Mouse (Mus musculus): ENCODE measurements at regions not wholly inside any gene's neighbourhood (a gene's known extent, or its start where the extent isn't known, plus 50 kb on each side); places are given as distances from the start of the nearest gene placed in this dataset.

GRCm38 (mm10) chr8:56927166-56927565, 376.3 kb downstream of the Fbxo8 start:
- TF ChIP-seq MAX (IDR thresholded peaks at IDR 0.05) (no peak), CTCF (IDR thresholded peaks at IDR 0.05; ENCODE audit: control insufficient read depth, insufficient read depth, insufficient read length) (no peak), FOSL1 (IDR thresholded peaks at IDR 0.05; ENCODE audit: insufficient read depth, low read length, poor library complexity, severe bottlenecking) (no peak), USF1 (IDR thresholded peaks at IDR 0.05; ENCODE audit: low read depth) (no peak)
- no peaks in the 10 kb centered on the region for H3K79me3 ChIP-seq (ENCODE audit: low read depth)
- no peak overlapping the region for H3K4me3 ChIP-seq (ENCODE audit: insufficient read depth, poor library complexity, severe bottlenecking)
- no peaks in the 10 kb centered on the region for H3K36me3 ChIP-seq (ENCODE audit: control insufficient read depth, insufficient read depth)
- H3K27me3 ChIP-seq (ENCODE audit: control insufficient read depth, insufficient read depth, insufficient read length) = no peaks in the 10 kb centered on the region
- no peak overlapping the region for H3ac ChIP-seq (ENCODE audit: control insufficient read depth, insufficient read length, low read depth)
- no peaks in the 10 kb centered on the region for H3K79me2 ChIP-seq (ENCODE audit: control insufficient read depth, insufficient read depth)

- TF ChIP-seq CTCF (IDR thresholded peaks at IDR 0.05; ENCODE audit: control insufficient read depth, insufficient read depth, insufficient read length) (no peak), MYOD1 (IDR thresholded peaks at IDR 0.05; ENCODE audit: control insufficient read depth, insufficient read length, low read depth) (no peak), MYOG (IDR thresholded peaks at IDR 0.05; ENCODE audit: control insufficient read depth, extremely low read depth, insufficient read length) (no peak), CEBPB (IDR thresholded peaks at IDR 0.05; ENCODE audit: low read depth) (no peak), MAX (IDR thresholded peaks at IDR 0.05) (no peak), USF1 (IDR thresholded peaks at IDR 0.05; ENCODE audit: low read depth) (no peak), FOSL1 (IDR thresholded peaks at IDR 0.05; ENCODE audit: insufficient read depth, low read length, poor library complexity, severe bottlenecking) (no peak)
Observed at GRCm38 (mm10) chr8:56929076-56929475, 378.2 kb downstream of the Fbxo8 start.

GRCm38 (mm10) chr8:56932421-56932820, 381.5 kb downstream of the Fbxo8 start:
- H3K79me3 ChIP-seq (ENCODE audit: low read depth) = no peaks in the 10 kb centered on the region
- H3K36me3 ChIP-seq (ENCODE audit: control insufficient read depth, insufficient read depth) = no peaks in the 10 kb centered on the region
- H3ac ChIP-seq (ENCODE audit: control insufficient read depth, insufficient read length, low read depth) = no peak overlapping the region
- H3K79me2 ChIP-seq (ENCODE audit: control insufficient read depth, insufficient read depth) = no peaks in the 10 kb centered on the region
- H3K4me3 ChIP-seq (ENCODE audit: insufficient read depth, poor library complexity, severe bottlenecking) = no peak overlapping the region
- no peaks in the 10 kb centered on the region for H3K27me3 ChIP-seq (ENCODE audit: control insufficient read depth, insufficient read depth, insufficient read length)
- TF ChIP-seq CTCF (IDR thresholded peaks at IDR 0.05; ENCODE audit: control insufficient read depth, insufficient read depth, insufficient read length) = no peak
- no peak for TF ChIP-seq CEBPB (IDR thresholded peaks at IDR 0.05; ENCODE audit: low read depth)
- TF ChIP-seq MYOD1 (IDR thresholded peaks at IDR 0.05; ENCODE audit: control insufficient read depth, insufficient read length, low read depth) = no peak
- TF ChIP-seq MAX (IDR thresholded peaks at IDR 0.05) = no peak
- no peak for TF ChIP-seq USF1 (IDR thresholded peaks at IDR 0.05; ENCODE audit: low read depth)
- TF ChIP-seq MYOG (IDR thresholded peaks at IDR 0.05; ENCODE audit: control insufficient read depth, extremely low read depth, insufficient read length) = no peak
- no peak for TF ChIP-seq FOSL1 (IDR thresholded peaks at IDR 0.05; ENCODE audit: insufficient read depth, low read length, poor library complexity, severe bottlenecking)

More at GRCm38 (mm10) chr8:56929076-56929475, 378.2 kb downstream of the Fbxo8 start:
- Histone ChIP-seq H3K79me2 (ENCODE audit: control insufficient read depth, insufficient read depth) (no peaks in the 10 kb centered on the region), H3K36me3 (ENCODE audit: control insufficient read depth, insufficient read depth) (no peaks in the 10 kb centered on the region), H3K79me3 (ENCODE audit: low read depth) (no peaks in the 10 kb centered on the region), H3K27me3 (ENCODE audit: control insufficient read depth, insufficient read depth, insufficient read length) (no peaks in the 10 kb centered on the region), H3K4me3 (ENCODE audit: insufficient read depth, poor library complexity, severe bottlenecking) (no peak overlapping the region), H3ac (ENCODE audit: control insufficient read depth, insufficient read length, low read depth) (no peak overlapping the region)

GRCm38 (mm10) chr8:56962186-56962585, 358.6 kb upstream of the Hand2 start:
- H3K4me3 ChIP-seq (ENCODE audit: insufficient read depth, poor library complexity, severe bottlenecking) = no peak overlapping the region
- no peaks in the 10 kb centered on the region for H3K79me3 ChIP-seq (ENCODE audit: low read depth)
- H3K36me3 ChIP-seq (ENCODE audit: control insufficient read depth, insufficient read depth) = no peaks in the 10 kb centered on the region
- no peaks in the 10 kb centered on the region for H3K79me2 ChIP-seq (ENCODE audit: control insufficient read depth, insufficient read depth)
- H3ac ChIP-seq (ENCODE audit: control insufficient read depth, insufficient read length, low read depth) = no peak overlapping the region
- no peak for TF ChIP-seq MYOD1 (IDR thresholded peaks at IDR 0.05; ENCODE audit: control insufficient read depth, insufficient read length, low read depth)
- TF ChIP-seq USF1 (IDR thresholded peaks at IDR 0.05; ENCODE audit: low read depth) = no peak
- TF ChIP-seq MAX (IDR thresholded peaks at IDR 0.05) = no peak
- no peak for TF ChIP-seq FOSL1 (IDR thresholded peaks at IDR 0.05; ENCODE audit: insufficient read depth, low read length, poor library complexity, severe bottlenecking)
- TF ChIP-seq CTCF (IDR thresholded peaks at IDR 0.05; ENCODE audit: control insufficient read depth, insufficient read depth, insufficient read length) = no peak
- no peak for TF ChIP-seq CEBPB (IDR thresholded peaks at IDR 0.05; ENCODE audit: low read depth)
- no peak for TF ChIP-seq MYOG (IDR thresholded peaks at IDR 0.05; ENCODE audit: control insufficient read depth, extremely low read depth, insufficient read length)
- H3K27me3 ChIP-seq (ENCODE audit: control insufficient read depth, insufficient read depth, insufficient read length) = no peaks in the 10 kb centered on the region

- H3K4me3 ChIP-seq (ENCODE audit: insufficient read depth, poor library complexity, severe bottlenecking) = no peak overlapping the region
- no peaks in the 10 kb centered on the region for H3K27me3 ChIP-seq (ENCODE audit: control insufficient read depth, insufficient read depth, insufficient read length)
- no peaks in the 10 kb centered on the region for H3K79me3 ChIP-seq (ENCODE audit: low read depth)
- H3K79me2 ChIP-seq (ENCODE audit: control insufficient read depth, insufficient read depth) = no peaks in the 10 kb centered on the region
- no peak for TF ChIP-seq FOSL1 (IDR thresholded peaks at IDR 0.05; ENCODE audit: insufficient read depth, low read length, poor library complexity, severe bottlenecking)
- no peak for TF ChIP-seq MAX (IDR thresholded peaks at IDR 0.05)
- no peak for TF ChIP-seq MYOG (IDR thresholded peaks at IDR 0.05; ENCODE audit: control insufficient read depth, extremely low read depth, insufficient read length)
- TF ChIP-seq CTCF (IDR thresholded peaks at IDR 0.05; ENCODE audit: control insufficient read depth, insufficient read depth, insufficient read length) = no peak
- no peak for TF ChIP-seq CEBPB (IDR thresholded peaks at IDR 0.05; ENCODE audit: low read depth)
- no peak for TF ChIP-seq USF1 (IDR thresholded peaks at IDR 0.05; ENCODE audit: low read depth)
- no peak for TF ChIP-seq MYOD1 (IDR thresholded peaks at IDR 0.05; ENCODE audit: control insufficient read depth, insufficient read length, low read depth)
- H3K36me3 ChIP-seq (ENCODE audit: control insufficient read depth, insufficient read depth) = no peaks in the 10 kb centered on the region
- no peak overlapping the region for H3ac ChIP-seq (ENCODE audit: control insufficient read depth, insufficient read length, low read depth)
Observed at GRCm38 (mm10) chr8:56970311-56970710, 350.5 kb upstream of the Hand2 start.

GRCm38 (mm10) chr8:56978994-56979393, 341.8 kb upstream of the Hand2 start:
- H3K27me3 ChIP-seq (ENCODE audit: control insufficient read depth, insufficient read depth, insufficient read length) = no peaks in the 10 kb centered on the region
- no peaks in the 10 kb centered on the region for H3K79me2 ChIP-seq (ENCODE audit: control insufficient read depth, insufficient read depth)

More at GRCm38 (mm10) chr8:56978994-56979393, 341.8 kb upstream of the Hand2 start:
- no peak overlapping the region for H3K4me3 ChIP-seq (ENCODE audit: insufficient read depth, poor library complexity, severe bottlenecking)
- H3ac ChIP-seq (ENCODE audit: control insufficient read depth, insufficient read length, low read depth) = no peak overlapping the region
- TF ChIP-seq FOSL1 (IDR thresholded peaks at IDR 0.05; ENCODE audit: insufficient read depth, low read length, poor library complexity, severe bottlenecking) = no peak
- TF ChIP-seq USF1 (IDR thresholded peaks at IDR 0.05; ENCODE audit: low read depth) = no peak
- H3K36me3 ChIP-seq (ENCODE audit: control insufficient read depth, insufficient read depth) = no peaks in the 10 kb centered on the region
- H3K79me3 ChIP-seq (ENCODE audit: low read depth) = no peaks in the 10 kb centered on the region
